Mouse (Mus musculus): ENCODE data around the gene Ankrd33. TPM values are rescaled to one million over a fixed set of nuclear protein-coding genes. Genes with fewer than 3 reads are reported as not detected.

The Ankrd33 gene
- polyA plus RNA-seq, 1 experiment, result not detected

DNA sequence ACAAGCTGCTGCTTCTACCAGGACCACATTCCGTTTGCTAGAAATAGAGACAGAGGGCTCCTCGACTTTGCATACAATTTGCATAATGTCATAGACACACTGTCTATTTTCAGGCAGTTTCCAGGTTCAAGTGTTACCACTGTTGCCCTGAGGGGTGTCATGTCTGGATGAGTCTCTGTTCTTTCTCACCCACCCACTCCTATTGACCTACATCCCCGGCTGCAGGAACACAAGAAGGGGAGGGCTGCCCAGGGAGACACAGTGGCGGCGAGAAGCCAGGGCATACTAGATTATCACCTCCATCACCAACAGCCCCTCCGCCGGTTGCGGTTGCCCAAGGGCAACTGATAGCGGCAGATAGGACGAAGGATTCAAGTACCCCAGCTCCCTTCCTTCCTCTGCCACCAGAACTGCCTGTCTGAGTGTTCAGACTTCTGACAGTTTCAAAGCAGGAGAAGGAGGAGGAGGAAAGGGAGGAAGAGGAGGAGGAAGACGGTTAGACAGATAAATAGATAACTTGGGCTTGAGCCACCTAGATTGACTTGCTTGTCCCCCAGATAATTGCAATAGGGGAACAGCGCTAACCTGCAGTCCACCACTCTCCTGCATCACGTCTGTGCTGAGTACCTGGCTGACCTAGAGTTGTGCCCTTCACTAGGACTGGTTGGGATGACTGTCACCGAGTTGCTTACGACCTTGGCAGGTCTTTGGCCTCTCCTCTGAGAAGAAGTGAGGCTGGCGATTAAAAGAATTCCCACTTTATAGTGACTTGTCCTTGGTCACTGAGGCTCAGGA, 31.8 kb downstream of the Ankrd33 start:
- Histone ChIP-seq H3K4me3 (ENCODE audit: insufficient read depth, low read depth, low read length) (no peak overlapping the region), H3K27me3 (replicated peaks; ENCODE audit: control insufficient read depth, insufficient read depth, low read length) (no peaks in the 10 kb centered on the region), H3K4me1 (ENCODE audit: control insufficient read depth, insufficient read depth, low read length) (peaks cover 23% of the 10 kb centered on the region), H3K27ac (ENCODE audit: insufficient read depth, low read depth, low read length) (peak overlapping the region; percentile 2; the same call in 1 of the 2 replicates), H3K36me3 (ENCODE audit: control insufficient read depth, insufficient read depth, low read length) (no peaks in the 10 kb centered on the region)
- no peak for DNase-seq
- WGBS, result 72% methylated on average over 16 of the region's 16 CpGs
- no peak for TF ChIP-seq POLR2A (IDR thresholded peaks at IDR 0.05; ENCODE audit: low read depth, low read length)
- no peak for TF ChIP-seq CTCF (conservative IDR thresholded peaks at IDR 0.05; ENCODE audit: insufficient read depth, insufficient read length, low read depth, low read length)

DNA sequence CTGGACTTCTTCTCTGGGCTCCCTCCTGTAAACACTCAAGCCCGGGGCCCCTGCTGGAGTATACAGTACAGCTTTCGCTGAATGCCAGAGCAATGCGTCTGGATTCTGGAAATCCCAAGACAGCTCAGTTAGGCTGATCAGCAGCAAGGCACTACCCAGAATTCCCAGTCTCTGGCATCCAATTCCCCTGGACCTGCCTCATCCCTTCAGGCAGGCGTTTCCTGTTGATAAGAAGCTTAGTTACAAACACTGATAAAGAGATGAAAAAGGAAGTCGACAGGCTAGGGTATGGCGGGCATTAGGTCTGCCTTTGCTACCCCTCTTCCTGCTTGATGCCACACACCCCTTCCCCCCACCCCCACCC, 32.3 kb downstream of the Ankrd33 start:
- DNase-seq, result peak; percentile 63
- Histone ChIP-seq H3K27me3 (replicated peaks; ENCODE audit: control insufficient read depth, insufficient read depth, low read length) (no peaks in the 10 kb centered on the region), H3K4me1 (ENCODE audit: control insufficient read depth, insufficient read depth, low read length) (peaks cover 23% of the 10 kb centered on the region), H3K4me3 (ENCODE audit: insufficient read depth, low read depth, low read length) (no peak overlapping the region), H3K36me3 (ENCODE audit: control insufficient read depth, insufficient read depth, low read length) (no peaks in the 10 kb centered on the region), H3K27ac (ENCODE audit: insufficient read depth, low read depth, low read length) (peak overlapping the region; percentile 2; the same call in 1 of the 2 replicates)
- WGBS, result 55% methylated on average over 6 of the region's 6 CpGs
- no peak for TF ChIP-seq CTCF (conservative IDR thresholded peaks at IDR 0.05; ENCODE audit: insufficient read depth, insufficient read length, low read depth, low read length)
- TF ChIP-seq POLR2A (IDR thresholded peaks at IDR 0.05; ENCODE audit: low read depth, low read length), result no peak

- whole genome bisulfite sequencing, result 58% methylated on average over 6 of the region's 6 CpGs
- Histone ChIP-seq H3K4me1 (ENCODE audit: control insufficient read depth, insufficient read depth, low read length) (peaks cover 16% of the 10 kb centered on the region; the same call in 1 of the 2 replicates), H3K27me3 (replicated peaks; ENCODE audit: control insufficient read depth, insufficient read depth, low read length) (no peaks in the 10 kb centered on the region), H3K36me3 (ENCODE audit: control insufficient read depth, insufficient read depth, low read length) (no peaks in the 10 kb centered on the region), H3K4me3 (ENCODE audit: insufficient read depth, low read depth, low read length) (no peak overlapping the region), H3K27ac (ENCODE audit: insufficient read depth, low read depth, low read length) (no peak overlapping the region)
- no peak for DNase-seq
- TF ChIP-seq POLR2A (IDR thresholded peaks at IDR 0.05; ENCODE audit: low read depth, low read length), result no peak
- no peak for TF ChIP-seq CTCF (conservative IDR thresholded peaks at IDR 0.05; ENCODE audit: insufficient read depth, insufficient read length, low read depth, low read length)
These were observed 33.0 kb downstream of the Ankrd33 start for GRCm38 (mm10) chr15:101148604-101149003.

GRCm38 (mm10) chr15:101151409-101152261, 36.1 kb downstream of the Ankrd33 start:
- no peaks in the 10 kb centered on the region for H3K4me1 ChIP-seq (ENCODE audit: control insufficient read depth, insufficient read depth, low read length)
- H3K4me3 ChIP-seq (ENCODE audit: insufficient read depth, low read depth, low read length), result no peak overlapping the region
- DNase-seq, result no peak
- TF ChIP-seq CTCF (conservative IDR thresholded peaks at IDR 0.05; ENCODE audit: insufficient read depth, insufficient read length, low read depth, low read length) (no peak), POLR2A (IDR thresholded peaks at IDR 0.05; ENCODE audit: low read depth, low read length) (no peak)
- H3K27me3 ChIP-seq (replicated peaks; ENCODE audit: control insufficient read depth, insufficient read depth, low read length), result no peaks in the 10 kb centered on the region
- H3K27ac ChIP-seq (ENCODE audit: insufficient read depth, low read depth, low read length), result no peak overlapping the region
- no peaks in the 10 kb centered on the region for H3K36me3 ChIP-seq (ENCODE audit: control insufficient read depth, insufficient read depth, low read length)
- WGBS, result 84% methylated on average over 9 of the region's 9 CpGs

GRCm38 (mm10) chr15:101154700-101155616, 39.4 kb downstream of the Ankrd33 start:
- H3K27ac ChIP-seq (ENCODE audit: insufficient read depth, low read depth, low read length), result no peak overlapping the region
- no peak for DNase-seq
- H3K4me3 ChIP-seq (ENCODE audit: insufficient read depth, low read depth, low read length), result no peak overlapping the region
- H3K4me1 ChIP-seq (ENCODE audit: control insufficient read depth, insufficient read depth, low read length), result no peaks in the 10 kb centered on the region
- TF ChIP-seq CTCF (conservative IDR thresholded peaks at IDR 0.05; ENCODE audit: insufficient read depth, insufficient read length, low read depth, low read length) (no peak), POLR2A (IDR thresholded peaks at IDR 0.05; ENCODE audit: low read depth, low read length) (no peak)
- H3K27me3 ChIP-seq (replicated peaks; ENCODE audit: control insufficient read depth, insufficient read depth, low read length), result no peaks in the 10 kb centered on the region
- no peaks in the 10 kb centered on the region for H3K36me3 ChIP-seq (ENCODE audit: control insufficient read depth, insufficient read depth, low read length)
- 84% methylated on average over 7 of the region's 7 CpGs for WGBS

- peaks cover 7% of the 10 kb centered on the region; the same call in 1 of the 2 replicates for H3K4me1 ChIP-seq (ENCODE audit: control insufficient read depth, insufficient read depth, low read length)
- no peak for DNase-seq
- H3K4me3 ChIP-seq (ENCODE audit: insufficient read depth, low read depth, low read length), result no peak overlapping the region
- TF ChIP-seq POLR2A (IDR thresholded peaks at IDR 0.05; ENCODE audit: low read depth, low read length) (no peak), CTCF (conservative IDR thresholded peaks at IDR 0.05; ENCODE audit: insufficient read depth, insufficient read length, low read depth, low read length) (no peak)
- WGBS, result 25% methylated on average over 1 of the region's 1 CpGs
- no peaks in the 10 kb centered on the region for H3K36me3 ChIP-seq (ENCODE audit: control insufficient read depth, insufficient read depth, low read length)
- no peaks in the 10 kb centered on the region for H3K27me3 ChIP-seq (replicated peaks; ENCODE audit: control insufficient read depth, insufficient read depth, low read length)
- no peak overlapping the region for H3K27ac ChIP-seq (ENCODE audit: insufficient read depth, low read depth, low read length)
These were observed 44.6 kb downstream of the Ankrd33 start for GRCm38 (mm10) chr15:101160128-101160527.
